Mouse (Mus musculus) cerebellum, adult 18-20 months (tissue): Measurements from ENCODE around the gene Nr2f1.
"Not testable (repeated sequence)": the region's sequence is repeated elsewhere in the genome, so short reads cannot be mapped to it uniquely, and the experiment has no call there.

Experiments
- DNase-seq, 2 experiments: peaks; one replicate each; pipeline ENCODE4 v3.0.0; 2021

Gene Nr2f1

DNA sequence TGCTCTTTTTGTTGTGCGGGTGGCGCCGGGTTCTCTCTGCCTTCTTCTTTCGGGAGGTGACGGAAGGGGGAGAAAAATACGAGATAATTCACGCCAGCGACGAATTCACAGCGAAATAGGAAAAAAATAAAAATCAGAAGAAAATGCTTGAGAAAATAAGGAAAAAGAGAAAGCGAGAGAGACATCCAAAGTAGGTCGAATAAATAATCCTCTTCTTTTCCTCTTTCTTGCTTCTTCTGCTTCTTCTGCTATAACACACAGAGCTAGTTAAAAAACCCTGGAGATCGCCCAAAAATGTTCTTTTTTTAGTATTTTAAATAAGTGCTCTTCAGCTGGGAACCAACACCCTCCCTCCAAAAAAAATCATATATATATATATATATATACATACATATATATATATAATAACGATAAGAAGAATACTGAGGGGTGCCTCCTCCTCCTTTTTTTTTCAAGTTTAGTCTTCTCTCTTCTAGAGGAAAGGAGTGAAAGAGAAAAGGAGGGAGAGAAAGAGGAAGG, at the start of gene Nr2f1:
TSS of gene Nr2f1 (minus strand) at position 116 of the 519 bp plus-strand sequence.
- DNase-seq: no peak

- no peak for DNase-seq
Measured at GRCm38 (mm10) chr13:78221680-78222079, 22.1 kb upstream of the Nr2f1 start.

- not testable (repeated sequence) for DNase-seq
Measured at GRCm38 (mm10) chr13:78220238-78220637, 20.7 kb upstream of the Nr2f1 start.

- DNase-seq: no peak
Measured at GRCm38 (mm10) chr13:78215223-78215622, 15.7 kb upstream of the Nr2f1 start.

GRCm38 (mm10) chr13:78213155-78213554, 13.6 kb upstream of the Nr2f1 start:
- no peak for DNase-seq

GRCm38 (mm10) chr13:78212111-78212510, 12.6 kb upstream of the Nr2f1 start:
- DNase-seq: no peak

DNA sequence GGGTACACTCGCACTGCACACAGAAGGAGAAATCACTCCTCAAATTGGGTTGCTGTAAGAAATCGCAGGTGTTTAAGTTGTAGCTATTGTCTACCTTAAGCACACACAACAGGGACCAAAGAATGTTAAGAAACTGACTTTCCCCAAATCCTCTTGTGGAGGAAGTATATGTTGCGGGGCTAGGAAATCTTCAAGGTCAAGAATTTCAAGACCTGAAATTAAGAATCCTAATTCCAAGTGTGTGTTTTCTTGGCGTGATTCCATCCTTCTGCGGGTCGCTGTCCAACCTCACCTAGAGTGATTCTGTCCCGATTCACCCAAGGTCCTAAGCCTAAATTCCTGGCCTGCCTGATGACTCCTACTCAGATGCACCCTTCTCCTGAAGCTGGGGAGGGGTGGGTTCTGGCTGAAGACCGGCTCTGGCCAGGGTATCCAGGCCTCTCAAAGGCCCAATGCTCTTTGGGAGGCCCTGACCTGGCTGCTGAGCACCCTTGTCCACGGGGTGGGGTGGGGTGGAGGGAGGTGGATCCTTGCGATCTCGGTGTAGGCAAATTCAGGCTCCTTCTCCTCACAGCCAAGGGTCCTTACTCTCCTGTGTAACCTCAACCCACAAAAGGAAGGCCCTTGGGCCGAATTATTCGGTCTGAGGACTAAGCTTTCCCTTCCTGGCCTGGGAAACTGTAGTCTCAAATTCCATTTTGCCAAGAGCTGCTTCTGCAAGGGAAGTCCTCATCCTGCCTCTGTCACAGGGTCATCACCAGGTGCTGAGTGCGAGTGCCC, 11.9 kb upstream of the Nr2f1 start:
- no peak for DNase-seq

DNA sequence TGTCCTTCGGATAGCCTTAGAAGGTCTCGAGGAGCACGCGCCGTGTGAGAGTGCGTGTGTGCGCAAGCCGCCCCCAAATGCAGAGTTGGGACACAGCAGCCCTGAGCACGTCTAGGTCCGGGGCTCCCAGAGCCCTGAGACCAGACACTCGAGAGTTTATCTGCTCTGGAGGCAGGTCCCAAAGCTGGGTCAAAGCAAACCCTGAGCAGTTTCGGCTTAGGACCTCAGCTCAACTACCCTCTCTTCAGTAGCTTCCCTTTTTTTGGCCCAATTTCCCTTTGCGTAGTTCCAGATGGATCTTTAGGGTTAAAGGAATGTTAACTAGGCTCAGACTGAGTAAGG, 11.2 kb upstream of the Nr2f1 start:
- peak in 1 of 2 experiments; percentile 46 for DNase-seq

GRCm38 (mm10) chr13:78210029-78210747, 10.6 kb upstream of the Nr2f1 start:
- DNase-seq: peak; percentile 55 to 70

GRCm38 (mm10) chr13:78209611-78210028, 10.1 kb upstream of the Nr2f1 start:
- no peak for DNase-seq

DNA sequence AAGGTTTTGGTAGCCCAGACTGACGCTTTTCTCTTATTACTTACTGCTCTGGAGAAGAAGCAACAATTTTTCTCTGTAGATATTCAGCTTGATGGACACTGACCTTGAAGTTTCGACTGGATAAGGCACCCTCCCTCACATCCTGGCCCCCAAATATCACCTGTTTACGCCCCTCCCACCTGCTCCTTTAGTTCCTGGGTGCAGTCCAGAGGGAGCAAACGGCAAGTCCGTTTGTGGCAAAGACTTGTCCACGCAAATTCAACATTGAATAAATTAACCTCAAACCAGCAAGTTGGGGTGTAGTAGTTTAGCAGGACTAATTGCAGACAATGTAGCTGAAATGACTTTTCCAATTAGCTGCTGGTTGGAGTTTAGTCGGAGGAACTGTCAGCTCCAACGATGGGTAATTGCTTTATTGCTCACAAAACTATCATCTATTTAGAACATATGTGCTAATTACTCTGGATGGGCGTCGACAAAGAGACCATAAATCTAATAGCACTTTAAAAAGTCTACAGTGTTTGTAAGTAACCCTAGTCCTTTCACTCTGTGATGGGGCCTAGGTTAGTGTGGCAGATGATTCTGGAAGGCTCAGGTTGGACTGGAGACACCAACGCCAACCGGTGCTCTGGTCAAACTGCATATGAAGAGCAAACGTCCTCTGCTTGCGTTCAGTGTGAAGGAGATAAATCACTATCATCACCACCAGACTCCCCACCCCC, 9.3 kb upstream of the Nr2f1 start:
- DNase-seq: peak in 1 of 2 experiments; percentile 15

DNA sequence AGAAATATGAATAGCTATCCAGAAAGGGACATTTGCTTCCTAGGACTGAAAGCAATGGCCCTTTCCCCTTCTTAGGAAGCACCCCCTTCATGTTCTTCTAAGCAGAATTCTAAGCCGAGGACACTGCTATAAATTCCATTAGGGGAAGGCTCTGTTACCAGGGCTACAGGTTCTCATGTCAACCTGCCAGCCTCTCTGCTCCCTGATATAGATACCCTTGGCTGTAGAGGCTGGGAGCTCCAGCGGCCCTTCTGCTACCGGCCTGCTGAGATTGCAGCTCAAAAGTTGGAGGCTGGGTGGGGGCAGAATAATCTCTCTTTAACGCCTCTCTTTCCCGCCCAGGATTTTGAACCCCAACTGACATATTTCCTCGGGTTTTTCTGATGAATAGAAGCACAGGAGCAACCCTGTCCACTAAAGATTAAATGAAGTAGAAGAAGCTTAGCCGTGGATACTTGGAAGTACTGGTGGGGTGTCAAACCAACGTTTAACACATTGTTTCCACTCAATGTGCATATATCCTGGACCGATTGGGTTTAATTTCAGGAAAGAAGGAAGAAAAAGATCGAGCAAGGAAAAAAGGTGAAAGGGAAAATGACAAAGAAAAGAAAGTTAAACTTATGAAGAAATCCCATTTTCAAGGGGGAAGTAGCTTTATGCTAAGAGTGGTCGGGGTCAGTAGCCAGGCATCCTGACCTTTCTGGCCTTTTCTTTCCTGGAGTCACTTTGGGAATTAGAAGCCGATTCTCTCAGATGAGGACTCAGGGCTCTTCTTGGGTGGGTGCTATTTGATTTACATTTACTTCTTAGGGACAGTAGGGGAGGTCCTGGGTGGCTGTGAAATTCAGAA, 8.5 kb upstream of the Nr2f1 start:
- DNase-seq: peak in 1 of 2 experiments; percentile 56

DNA sequence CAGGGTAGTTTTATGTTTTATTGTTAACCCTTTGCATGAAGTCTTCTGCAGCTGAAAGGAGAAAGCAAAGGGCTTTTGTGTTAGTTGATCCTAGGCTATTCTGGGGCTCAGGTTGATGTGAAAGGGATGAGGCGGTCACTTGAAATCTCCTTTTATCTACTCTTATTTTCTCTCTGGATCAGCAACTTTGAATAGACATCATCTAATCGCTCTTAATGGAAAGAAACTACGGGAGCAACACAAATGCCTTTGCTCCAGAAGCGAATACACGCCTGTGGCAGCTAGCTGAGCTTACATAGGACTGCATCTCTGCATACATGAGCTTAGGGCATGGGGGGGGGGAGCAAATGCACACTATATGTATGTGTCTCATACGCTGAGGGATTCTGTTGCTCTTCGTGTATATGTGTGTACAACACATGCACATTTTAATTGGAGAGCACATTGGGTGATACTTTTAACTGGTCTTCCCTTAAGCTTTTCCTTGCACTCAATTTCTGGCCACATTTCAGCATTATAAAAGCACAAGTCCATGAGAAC, 7.4 kb upstream of the Nr2f1 start:
- DNase-seq: no peak

GRCm38 (mm10) chr13:78205426-78205825, 5.9 kb upstream of the Nr2f1 start:
- DNase-seq: no peak

DNA sequence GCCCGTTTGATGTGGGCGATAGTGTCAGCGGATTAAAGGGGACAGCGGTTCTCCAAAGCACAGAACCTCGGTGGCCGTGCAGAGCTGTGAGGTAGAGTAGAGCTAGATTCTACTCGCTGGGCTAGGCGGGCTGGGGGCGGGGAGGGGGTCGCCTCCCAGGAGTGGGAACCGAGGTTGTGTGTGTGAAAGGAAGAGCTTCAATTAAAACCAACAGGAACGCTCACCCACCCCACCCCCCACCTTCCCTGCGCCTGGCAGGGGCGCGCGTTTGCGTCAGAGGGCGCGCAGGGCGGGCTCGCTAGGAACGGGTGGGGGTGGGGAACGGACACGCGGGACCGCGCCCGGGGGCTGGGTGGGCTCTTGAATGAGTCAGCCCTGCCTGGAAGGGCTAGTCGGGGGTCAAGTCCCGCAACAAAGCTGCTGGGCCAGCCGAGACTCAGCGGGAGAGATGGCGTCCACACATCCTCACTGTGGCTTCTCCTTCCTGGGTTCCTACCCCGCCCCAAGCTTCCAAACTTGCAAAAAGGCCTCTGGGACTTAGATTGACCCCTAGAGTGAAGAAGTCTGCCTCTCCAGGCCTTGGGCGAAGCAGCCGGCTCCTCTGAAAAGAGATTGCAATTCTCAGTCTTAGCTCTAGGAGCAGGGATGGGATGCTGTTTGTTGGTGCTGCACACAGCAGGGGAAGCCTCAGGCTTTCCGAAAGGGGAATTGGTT, 3.9 kb upstream of the Nr2f1 start:
- DNase-seq: peak; percentile 80 to 86

- peak; percentile 61 to 77 for DNase-seq
Measured at GRCm38 (mm10) chr13:78202574-78203347, 3.2 kb upstream of the Nr2f1 start.

DNA sequence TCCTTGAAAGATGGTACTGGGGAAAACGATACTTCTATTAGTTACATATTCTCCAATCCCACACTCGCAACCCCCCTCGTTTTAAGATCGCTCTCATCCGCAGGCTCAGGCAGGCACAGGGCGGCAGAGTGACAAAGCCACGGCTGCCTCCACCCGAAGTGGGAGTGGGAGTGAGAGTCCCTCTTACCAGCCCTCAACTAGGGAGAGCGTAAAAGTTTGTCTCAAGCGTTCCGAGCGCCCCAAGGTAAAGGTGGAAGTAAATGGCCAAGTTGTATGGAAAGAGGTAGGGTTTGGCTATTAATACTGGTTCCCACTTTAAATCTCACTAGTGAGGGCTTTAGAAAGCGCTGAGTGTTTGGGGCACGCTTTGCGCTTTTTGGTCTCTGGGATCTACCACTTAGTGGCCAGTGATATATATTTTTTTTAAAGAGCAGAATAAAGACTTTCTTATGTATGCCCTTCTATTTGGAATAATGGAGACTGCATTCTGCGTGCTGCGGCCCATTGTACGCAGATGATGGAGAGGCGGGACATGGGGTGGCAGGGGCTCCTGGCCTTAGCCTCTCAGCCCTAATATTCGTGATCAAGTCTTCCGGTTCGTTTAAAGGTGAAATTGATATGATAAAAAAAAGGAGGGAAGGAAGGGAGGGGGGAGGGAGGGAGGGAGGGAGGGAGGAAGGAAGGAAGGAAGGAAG, 2.5 kb upstream of the Nr2f1 start:
- peak; percentile 40 to 48 for DNase-seq

DNA sequence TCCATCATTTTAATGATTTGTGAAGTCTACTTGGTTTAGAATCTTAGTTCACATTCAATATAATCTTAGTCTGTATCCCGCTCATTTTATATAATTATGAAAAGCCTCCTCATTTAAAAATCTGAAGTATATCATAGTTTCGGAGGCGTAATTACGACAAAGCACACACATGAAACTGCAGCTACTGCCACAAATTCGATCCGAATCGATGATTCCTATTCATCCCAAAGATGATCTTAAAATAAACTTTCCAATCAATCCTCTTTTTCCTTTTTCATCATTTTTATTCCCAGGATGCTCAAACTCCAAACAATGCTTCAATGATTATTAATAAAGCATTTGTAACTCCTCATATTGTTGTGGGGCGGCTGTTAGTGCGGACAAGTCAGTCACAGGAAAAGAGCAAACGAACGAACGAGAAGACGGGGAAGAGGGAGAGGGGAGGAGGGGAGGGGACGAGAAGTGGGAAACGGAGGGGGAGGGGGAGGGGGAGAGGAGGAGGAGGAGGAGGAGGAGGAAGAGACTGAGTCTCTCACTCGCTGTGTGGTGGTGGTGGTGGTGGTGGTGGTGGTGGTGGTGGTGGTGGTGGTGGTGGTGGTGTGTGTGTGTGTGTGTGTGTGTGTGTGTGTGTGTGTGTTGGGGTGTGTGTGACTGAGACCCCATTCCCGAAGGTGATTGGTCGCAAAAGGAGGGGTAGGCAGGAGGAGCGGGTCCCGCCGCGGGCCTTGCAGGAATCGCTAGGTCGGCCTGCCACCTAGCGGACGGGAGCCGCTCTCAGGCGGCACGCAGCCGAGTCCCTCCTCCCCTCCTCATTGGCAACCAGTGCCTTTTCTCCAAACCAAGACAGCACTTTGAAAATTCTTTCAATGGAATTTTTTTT, 1.7 kb upstream of the Nr2f1 start:
- DNase-seq: peak; percentile 95 to 96

DNA sequence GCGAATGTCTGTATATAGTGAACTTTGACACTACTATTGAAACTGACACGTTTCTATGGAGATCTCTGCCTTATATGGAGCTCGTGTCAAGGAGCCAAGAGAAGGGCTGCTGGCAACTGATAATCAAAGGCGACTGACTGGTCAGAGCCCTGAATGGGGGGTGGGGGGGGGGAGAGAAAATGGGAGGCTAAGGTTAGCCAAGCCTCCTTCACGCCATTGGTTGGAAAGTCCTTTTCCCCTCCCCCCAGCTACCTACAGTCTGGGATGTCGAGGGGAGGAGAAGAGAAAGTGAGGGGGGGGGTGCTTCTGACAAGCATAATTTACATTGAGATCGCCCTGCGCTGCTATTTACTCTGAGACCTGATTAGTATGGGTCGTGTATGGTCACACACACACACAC, 850 bp upstream of the Nr2f1 start:
- peak; percentile 74 to 88 for DNase-seq
